Comparison of ENCODE assay signal across 21 mouse cellular contexts in the genomic region with DNA sequence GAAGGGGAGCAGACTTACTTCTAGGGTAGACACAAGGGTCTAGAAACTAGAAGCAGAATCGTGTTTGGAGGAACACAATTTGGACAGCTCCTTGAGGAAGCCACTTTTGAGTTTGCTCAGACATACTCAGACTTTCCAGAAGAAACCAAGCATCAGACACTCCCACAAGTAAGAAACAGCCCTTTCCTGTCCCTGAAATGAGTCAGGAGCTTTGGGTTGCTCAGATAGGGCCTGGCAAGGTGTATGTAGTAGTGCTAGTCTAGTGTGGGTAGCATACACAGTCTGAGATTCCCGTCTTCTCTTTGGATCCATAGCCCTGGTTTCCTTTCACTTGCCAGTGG.
DNase-seq lines count a peak whose midpoint lies in the region; ATAC-seq and TF ChIP-seq lines count a peak whose summit lies in the region.
"Had no signal": no experiment of that assay in that cellular context is flagged by ENCODE, and none has a peak within 500 bp of the region (broad histone marks: within the 10 kb centered on the region; RNA-seq: fewer than 3 reads in every experiment).

No protein-coding gene starts in this region.

- H3K36me3 ChIP-seq in forebrain, embryonic 16.5 days (ENCODE audit: control insufficient read depth, insufficient read depth): no peaks in the 10 kb centered on the region
- no peaks in the 10 kb centered on the region for H3K36me3 ChIP-seq in forebrain, postnatal 0 days (ENCODE audit: insufficient read depth)
- no peaks in the 10 kb centered on the region for H3K36me3 ChIP-seq in neural tube, embryonic 12.5 days
- no peaks in the 10 kb centered on the region for H3K36me3 ChIP-seq in neural tube, embryonic 15.5 days
- H3K36me3 ChIP-seq in CH12.LX (replicated peaks in 1 of 2; ENCODE audit: control insufficient read depth in 1 of 2, insufficient read depth in 1 of 2, low read length in 1 of 2): no peaks in the 10 kb centered on the region
- H3K36me3 ChIP-seq: embryonic facial prominence, embryonic 13.5 days; embryonic facial prominence, embryonic 15.5 days; forebrain, embryonic 10.5 days; forebrain, embryonic 12.5 days had no signal

- no peaks in the 10 kb centered on the region for H3K27me3 ChIP-seq in forebrain, embryonic 16.5 days (replicated peaks; ENCODE audit: control insufficient read depth, insufficient read depth, low read length)
- no peaks in the 10 kb centered on the region for H3K27me3 ChIP-seq in forebrain, postnatal 0 days (ENCODE audit: insufficient read depth, low read length)
- no peaks in the 10 kb centered on the region for H3K27me3 ChIP-seq in neural tube, embryonic 12.5 days (replicated peaks)
- no peaks in the 10 kb centered on the region for H3K27me3 ChIP-seq in neural tube, embryonic 15.5 days (replicated peaks)
- no peaks in the 10 kb centered on the region for H3K27me3 ChIP-seq in CH12.LX (replicated peaks)
- H3K27me3 ChIP-seq: embryonic facial prominence, embryonic 13.5 days; embryonic facial prominence, embryonic 15.5 days; forebrain, embryonic 12.5 days had no signal

- DNase-seq in forebrain, postnatal 0 days: no peak
- peak; percentile 47 for DNase-seq in CH12.LX (ENCODE audit: extremely low read depth)
- DNase-seq: adrenal gland, adult 2 months; adrenal gland, postnatal 10 days; adrenal gland, postnatal 25 days; B cell, adult 2 months; cerebellum, adult 11 months; cerebellum, adult 18-20 months; cerebellum, adult 8-10 months; cerebellum, adult 9-11 months; cerebellum, postnatal 36 days; embryo, embryonic 11 days had no signal

- no peak for TF ChIP-seq POLR2A in CH12.LX (IDR thresholded peaks at IDR 0.05; ENCODE audit: low read depth, low read length)

- H3K9me3 ChIP-seq in forebrain, embryonic 16.5 days (ENCODE audit: control insufficient read depth, low read length): no peaks in the 10 kb centered on the region
- H3K9me3 ChIP-seq in forebrain, postnatal 0 days (ENCODE audit: low read length): no peaks in the 10 kb centered on the region
- no peaks in the 10 kb centered on the region for H3K9me3 ChIP-seq in neural tube, embryonic 12.5 days
- H3K9me3 ChIP-seq in neural tube, embryonic 15.5 days (replicated peaks): no peaks in the 10 kb centered on the region
- no peaks in the 10 kb centered on the region for H3K9me3 ChIP-seq in CH12.LX (replicated peaks; ENCODE audit: low read length)
- H3K9me3 ChIP-seq: embryonic facial prominence, embryonic 13.5 days; embryonic facial prominence, embryonic 15.5 days; forebrain, embryonic 10.5 days; forebrain, embryonic 12.5 days had no signal

- peak; percentile 18; the same call in 1 of the 2 replicates for ATAC-seq in forebrain, embryonic 16.5 days
- no peak for ATAC-seq in forebrain, postnatal 0 days
- ATAC-seq in neural tube, embryonic 12.5 days (ENCODE audit: low FRiP score, low read depth): 0 out of 2 replicates have a peak, but pooled peaks have one; percentile 31
- no peak for ATAC-seq in neural tube, embryonic 15.5 days (ENCODE audit: low FRiP score)
- ATAC-seq: CD4-positive, CD25-positive, alpha-beta regulatory T cell, adult 4 months had no signal

- no peak overlapping the region for H3K27ac ChIP-seq in forebrain, embryonic 16.5 days (ENCODE audit: low read length)
- no peak overlapping the region for H3K27ac ChIP-seq in forebrain, postnatal 0 days (ENCODE audit: low read depth, low read length)
- H3K27ac ChIP-seq in neural tube, embryonic 12.5 days: no peak overlapping the region
- no peak overlapping the region for H3K27ac ChIP-seq in neural tube, embryonic 15.5 days (replicated peaks)
- no peak overlapping the region for H3K27ac ChIP-seq in CH12.LX (ENCODE audit: insufficient read depth, low read depth)
- H3K27ac ChIP-seq: embryonic facial prominence, embryonic 13.5 days; embryonic facial prominence, embryonic 15.5 days; forebrain, embryonic 10.5 days; forebrain, embryonic 12.5 days had no signal

- H3K4me2 ChIP-seq in forebrain, embryonic 16.5 days (ENCODE audit: low read length): no peak overlapping the region
- H3K4me2 ChIP-seq in forebrain, postnatal 0 days (ENCODE audit: low read depth): no peak overlapping the region
- H3K4me2 ChIP-seq in neural tube, embryonic 12.5 days (replicated peaks): no peak overlapping the region
- no peak overlapping the region for H3K4me2 ChIP-seq in neural tube, embryonic 15.5 days
- H3K4me2 ChIP-seq in CH12.LX (ENCODE audit: insufficient read depth, low read depth, poor library complexity, severe bottlenecking): 0 out of 2 replicates have a peak overlapping the region, but pooled peaks have one; percentile 15
- H3K4me2 ChIP-seq: embryonic facial prominence, embryonic 13.5 days; embryonic facial prominence, embryonic 15.5 days; forebrain, embryonic 12.5 days had no signal

- TF ChIP-seq RAD21 in CH12.LX (IDR thresholded peaks at IDR 0.05; ENCODE audit: low read depth, low read length): no peak

- TF ChIP-seq EP300 in CH12.LX (IDR thresholded peaks at IDR 0.05; ENCODE audit: low read length): peak; percentile 85

- H3K4me3 ChIP-seq in forebrain, embryonic 16.5 days (replicated peaks; ENCODE audit: low read length): no peak overlapping the region
- no peak overlapping the region for H3K4me3 ChIP-seq in forebrain, postnatal 0 days (ENCODE audit: low read depth, low read length)
- no peak overlapping the region for H3K4me3 ChIP-seq in neural tube, embryonic 12.5 days
- H3K4me3 ChIP-seq in neural tube, embryonic 15.5 days (replicated peaks): no peak overlapping the region
- H3K4me3 ChIP-seq in CH12.LX (replicated peaks in 1 of 3; ENCODE audit: low read depth in 2 of 3, low read length in 2 of 3, poor library complexity in 1 of 3): no peak overlapping the region
- H3K4me3 ChIP-seq: embryonic facial prominence, embryonic 13.5 days; embryonic facial prominence, embryonic 15.5 days; erythroblast, embryonic 14.5 days; forebrain, embryonic 10.5 days; forebrain, embryonic 12.5 days had no signal

- no peak for TF ChIP-seq CTCF in forebrain, postnatal 0 days (IDR thresholded peaks at IDR 0.05; ENCODE audit: low read depth)
- TF ChIP-seq CTCF in CH12.LX (conservative IDR thresholded peaks at IDR 0.05 in 1 of 2, IDR thresholded peaks at IDR 0.05 in 1 of 2; ENCODE audit: low read depth in 2 of 2, low read length in 2 of 2): no peak

- in situ Hi-C loops in CH12.LX (cut with MboI; ENCODE audit: low pct_ligation_motif_present, low pct_unique_long_range_greater_than_20kb, low sequenced_read_pairs): no loop called here

- H3K4me1 ChIP-seq in forebrain, embryonic 16.5 days (replicated peaks; ENCODE audit: control insufficient read depth, insufficient read depth, low read length): no peaks in the 10 kb centered on the region
- no peaks in the 10 kb centered on the region for H3K4me1 ChIP-seq in forebrain, postnatal 0 days (ENCODE audit: insufficient read depth)
- H3K4me1 ChIP-seq in neural tube, embryonic 12.5 days: no peaks in the 10 kb centered on the region
- H3K4me1 ChIP-seq in neural tube, embryonic 15.5 days: peaks cover 6% of the 10 kb centered on the region; the same call in 1 of the 2 replicates
- peaks cover 3 to 16% of the 10 kb centered on the region in 2 experiments; a peak in 3 of 4 replicates for H3K4me1 ChIP-seq in CH12.LX (ENCODE audit: control insufficient read depth in 1 of 2, insufficient read depth in 2 of 2)
- H3K4me1 ChIP-seq: embryonic facial prominence, embryonic 13.5 days; embryonic facial prominence, embryonic 15.5 days; forebrain, embryonic 10.5 days; forebrain, embryonic 12.5 days had no signal

- dilution Hi-C loops in CH12.LX (cut with MboI; ENCODE audit: extremely low pct_ligation_motif_present, extremely low pct_unique_long_range_greater_than_20kb, low sequenced_read_pairs): no loop called here

- no peaks in the 10 kb centered on the region for H3K79me2 ChIP-seq in CH12.LX (replicated peaks; ENCODE audit: control insufficient read depth, extremely low read depth, insufficient read depth, poor library complexity, severe bottlenecking)

- H3K9ac ChIP-seq in forebrain, embryonic 16.5 days (replicated peaks; ENCODE audit: low read depth, low read length): no peak overlapping the region
- no peak overlapping the region for H3K9ac ChIP-seq in forebrain, postnatal 0 days
- no peak overlapping the region for H3K9ac ChIP-seq in neural tube, embryonic 12.5 days
- H3K9ac ChIP-seq in neural tube, embryonic 15.5 days (replicated peaks): no peak overlapping the region
- H3K9ac ChIP-seq in CH12.LX (ENCODE audit: insufficient read depth, low read depth): no peak overlapping the region
- H3K9ac ChIP-seq: embryonic facial prominence, embryonic 13.5 days; embryonic facial prominence, embryonic 15.5 days; forebrain, embryonic 12.5 days had no signal

- 77% methylated on average over 2 of the region's 2 CpGs for whole genome bisulfite sequencing in forebrain, embryonic 16.5 days
- 76% methylated on average over 2 of the region's 2 CpGs for WGBS in forebrain, postnatal 0 days
- 87% methylated on average over 2 of the region's 2 CpGs for WGBS in neural tube, embryonic 12.5 days
- WGBS in neural tube, embryonic 15.5 days: 68% methylated on average over 2 of the region's 2 CpGs

TF ChIP-seq in CH12.LX, 34 proteins besides CTCF, POLR2A, EP300 and RAD21:
- TF ChIP-seq JUN (IDR thresholded peaks at IDR 0.05; ENCODE audit: insufficient read depth, low read depth, low read length) (peak; percentile 86), MXI1 (IDR thresholded peaks at IDR 0.05; ENCODE audit: low read depth, low read length) (no peak), MAFK (IDR thresholded peaks at IDR 0.05; ENCODE audit: insufficient replicate concordance, low read length) (no peak), JUND (conservative IDR thresholded peaks at IDR 0.05; ENCODE audit: low read depth, low read length) (peak; percentile 92), USF1 (IDR thresholded peaks at IDR 0.05; ENCODE audit: low read depth, low read length) (no peak), ETS1 (conservative IDR thresholded peaks at IDR 0.05; ENCODE audit: low read depth, low read length) (peak; percentile 49; the same call in 1 of the 2 replicates), TBP (conservative IDR thresholded peaks at IDR 0.05; ENCODE audit: low read depth, low read length) (no peak), SIN3A (IDR thresholded peaks at IDR 0.05; ENCODE audit: low read length) (peak; percentile 29; the same call in 1 of the 2 replicates), KAT2A (IDR thresholded peaks at IDR 0.05; ENCODE audit: insufficient replicate concordance, low read length) (no peak)

Comparison
In these comparisons a context has a peak if more than half of its experiments do, and no peak if none do; other contexts are left out.
1. ATAC-seq: peak in forebrain, embryonic 16.5 days (single experiment) and neural tube, embryonic 12.5 days (single experiment); none in forebrain, postnatal 0 days (single experiment) and neural tube, embryonic 15.5 days (single experiment).